Mouse (Mus musculus): Measurements from ENCODE around the gene 1700034J05Rik.

The 1700034J05Rik gene

DNA sequence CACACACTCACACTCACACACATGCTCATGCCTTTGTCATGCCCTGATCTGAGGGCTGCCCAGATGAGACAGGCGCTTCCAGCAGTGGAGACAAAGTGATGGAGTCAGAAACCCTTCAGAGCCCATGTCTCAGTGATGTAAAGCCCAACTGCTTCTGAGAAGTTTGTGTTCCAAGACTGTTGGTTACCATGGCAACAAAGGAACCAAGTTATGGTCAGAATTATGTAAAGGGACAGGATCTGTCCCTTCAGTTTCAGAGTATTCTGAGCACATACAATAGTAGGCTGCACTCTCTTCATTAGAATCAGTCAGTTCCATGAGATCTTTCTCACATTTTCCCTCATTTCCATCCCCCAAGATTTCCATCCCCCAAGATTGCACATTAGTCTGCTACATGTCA lies at the start of gene 1700034J05Rik:
Gene 1700034J05Rik, minus strand, starts transcription at position 165 of the 400 bp plus-strand sequence.
- DNase-seq, result no peak

DNA sequence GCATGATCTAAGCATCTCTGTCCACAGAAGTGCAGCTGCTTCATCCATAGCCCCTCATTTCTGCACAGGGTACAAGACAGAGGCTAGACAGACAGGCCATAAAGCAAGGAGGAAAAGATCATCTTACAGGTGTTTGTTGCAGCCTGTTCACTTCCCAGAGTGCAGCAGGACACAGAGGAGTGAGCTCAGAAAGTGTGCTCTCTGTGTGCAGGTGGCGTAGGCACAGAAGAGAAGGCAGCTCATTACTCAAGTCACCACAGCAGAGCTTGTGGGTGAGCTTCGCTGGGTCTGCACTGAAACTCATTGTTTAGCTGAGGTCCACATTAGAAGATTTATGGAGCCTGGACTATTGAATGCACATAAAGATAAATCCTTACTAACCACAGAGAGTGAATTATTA lies 45.5 kb upstream of the 1700034J05Rik start:
- no peak for DNase-seq

DNA sequence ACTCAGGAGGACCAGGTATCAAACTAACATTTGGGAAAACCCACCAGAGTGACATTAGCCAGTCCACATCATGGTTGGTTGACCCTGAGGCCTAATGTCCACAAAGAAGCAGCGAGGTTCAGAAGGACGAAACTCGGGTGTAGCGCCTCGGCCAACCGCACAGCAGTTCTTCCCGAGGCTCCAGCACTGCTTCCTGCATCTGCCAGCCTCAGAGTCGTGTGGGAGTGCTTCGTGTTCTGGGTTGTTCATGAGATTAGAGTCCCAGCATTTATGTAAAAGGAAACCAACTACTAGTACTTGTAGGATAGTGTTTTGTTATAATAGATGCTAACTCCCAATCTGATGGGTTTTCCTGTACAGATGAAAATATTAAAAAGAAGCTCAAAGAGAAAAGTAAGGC lies 45.1 kb upstream of the 1700034J05Rik start:
- no peak for DNase-seq

DNA sequence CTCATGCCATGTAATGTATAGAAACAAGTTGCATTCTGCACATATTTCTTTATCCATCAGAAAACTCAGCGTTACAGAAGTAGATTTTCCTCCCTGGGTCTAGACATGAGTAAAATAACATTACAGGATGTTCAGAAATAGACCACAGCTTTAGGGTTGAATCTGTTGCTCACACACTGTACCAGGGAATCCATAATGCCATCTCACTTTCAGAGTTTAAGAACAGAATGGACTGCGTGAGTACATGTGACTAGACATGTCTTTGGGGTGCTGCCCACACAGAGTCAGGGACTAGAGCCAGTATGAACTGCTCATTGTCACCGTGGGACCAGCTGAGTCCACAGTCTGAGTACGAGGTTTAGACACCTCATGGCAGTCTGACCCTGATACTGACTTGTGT lies 44.5 kb upstream of the 1700034J05Rik start:
- no peak for DNase-seq

DNA sequence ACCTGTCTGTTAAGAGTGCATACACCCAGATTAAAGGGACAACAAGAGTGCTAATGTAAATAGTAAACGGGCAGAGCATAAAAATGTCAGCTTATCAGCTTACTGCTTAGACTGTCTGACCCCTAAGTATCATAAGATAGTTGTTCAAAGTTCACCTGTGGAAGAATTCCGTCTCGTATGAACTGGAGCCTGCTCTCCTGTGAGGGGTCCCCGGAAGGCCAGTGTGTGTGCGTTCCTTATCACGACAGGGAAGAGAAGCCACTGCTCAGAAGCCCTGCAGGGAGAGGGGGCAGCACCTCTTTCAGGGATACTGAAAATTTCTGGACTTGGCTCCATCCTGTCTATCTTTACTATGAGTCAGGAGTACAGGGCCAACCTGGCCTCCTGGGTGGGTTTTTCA lies 42.8 kb upstream of the 1700034J05Rik start:
- no peak for DNase-seq

DNA sequence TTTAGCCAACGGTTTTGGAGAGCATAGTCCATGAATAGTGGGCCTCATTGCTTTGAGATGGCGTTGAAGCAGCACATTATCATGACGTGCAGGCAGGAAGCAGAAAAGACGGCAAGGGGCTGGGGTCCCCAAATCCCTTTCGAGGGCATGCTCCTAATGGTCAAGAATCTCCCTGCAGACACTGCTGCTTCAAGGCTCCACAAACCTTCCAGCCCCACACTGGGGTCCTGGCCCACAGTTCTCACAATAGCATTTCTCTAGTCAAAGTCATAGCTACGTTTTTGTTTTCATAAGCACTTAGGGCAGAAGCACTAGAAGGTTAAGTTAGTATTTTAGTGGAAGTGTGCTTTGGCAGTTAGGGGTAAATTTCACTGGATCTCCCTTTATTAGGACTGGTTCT lies 41.7 kb upstream of the 1700034J05Rik start:
- DNase-seq, result no peak

DNA sequence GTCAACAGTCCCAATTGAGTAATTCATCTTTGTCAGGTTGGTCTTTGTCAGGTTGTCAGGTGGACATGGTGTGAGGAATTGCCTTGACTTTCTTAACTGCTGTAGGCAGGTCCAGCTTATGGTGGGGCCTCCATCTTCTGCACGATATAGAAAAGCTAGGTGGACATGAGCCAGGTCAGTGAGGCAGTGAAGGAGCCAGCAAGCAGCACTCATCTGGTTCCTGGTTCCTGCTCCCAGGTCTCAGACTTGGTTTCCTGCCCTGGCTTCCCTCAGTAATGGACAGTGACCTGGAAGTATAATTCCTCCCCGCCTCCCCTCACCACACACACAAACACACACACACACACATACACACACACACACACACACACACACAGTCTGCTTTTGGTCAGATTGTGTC lies 41.2 kb upstream of the 1700034J05Rik start:
- DNase-seq, result no peak

DNA sequence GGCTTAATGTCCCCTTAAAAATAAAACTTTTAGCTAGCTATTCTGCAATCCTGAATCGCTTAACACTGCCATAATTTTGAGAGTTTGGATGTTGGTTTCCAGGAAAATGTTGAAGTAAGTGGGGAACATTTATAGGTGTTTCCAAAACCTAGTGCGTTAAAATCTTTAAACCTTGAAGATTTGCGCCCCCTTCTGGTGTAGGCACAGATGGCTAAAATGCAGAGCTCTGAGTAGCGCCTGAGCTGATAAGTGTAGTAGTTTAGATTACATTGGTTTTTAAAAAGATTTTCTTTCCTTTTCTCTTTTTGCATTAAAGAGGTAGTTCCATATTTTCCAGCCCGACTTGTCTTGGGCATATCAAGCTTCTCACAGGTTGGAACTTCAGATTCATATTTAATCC lies 40.0 kb upstream of the 1700034J05Rik start:
- DNase-seq, result peak; percentile 11 to 26

DNA sequence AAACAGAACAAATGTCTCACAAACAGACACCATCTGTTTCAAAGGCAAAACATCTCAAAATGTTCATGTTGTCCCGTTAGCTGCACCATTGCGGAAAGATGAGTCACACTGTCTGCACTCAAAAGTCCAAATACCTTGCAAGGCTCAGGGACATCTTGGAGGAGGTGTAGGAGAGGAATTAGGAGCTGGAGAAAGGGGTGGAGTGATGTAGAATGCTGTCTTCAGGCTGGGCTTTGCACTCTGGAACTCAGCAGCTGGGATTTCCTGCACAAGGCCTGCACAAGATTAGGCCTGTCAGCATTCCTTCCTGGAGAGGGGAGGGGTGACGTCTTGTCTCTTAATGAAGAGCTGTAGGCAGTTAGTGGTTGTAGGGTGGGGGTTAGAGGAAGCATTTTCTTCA lies 30.3 kb upstream of the 1700034J05Rik start:
- DNase-seq, result no peak

DNA sequence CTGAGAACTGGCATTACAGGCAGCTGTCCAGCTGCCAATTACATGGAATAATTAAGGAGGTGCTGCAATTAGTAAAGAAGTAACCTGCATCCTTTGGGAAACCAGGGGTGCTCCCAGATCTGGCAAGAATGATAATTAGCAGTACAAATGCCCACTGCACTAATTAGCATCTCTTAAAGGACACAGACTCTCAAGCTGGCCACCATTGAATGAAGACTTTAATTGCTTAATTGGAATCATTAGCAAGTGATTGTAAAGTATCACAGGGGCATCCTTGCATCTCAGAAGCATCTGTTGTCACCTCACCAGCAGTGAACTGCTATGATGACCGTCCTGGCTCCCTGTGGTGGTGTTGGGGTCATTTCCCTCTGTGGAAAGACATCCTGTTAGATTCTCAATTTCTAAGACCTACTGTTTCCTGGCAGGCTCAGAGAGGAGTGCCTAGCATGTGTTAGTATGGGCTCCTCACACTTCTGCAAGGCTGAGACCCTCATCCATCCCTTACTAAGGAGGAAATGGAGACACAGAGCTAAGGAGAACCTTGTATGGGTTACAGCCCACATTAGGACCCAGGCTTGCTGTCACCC lies 27.1 kb upstream of the 1700034J05Rik start:
- DNase-seq, result no peak

DNA sequence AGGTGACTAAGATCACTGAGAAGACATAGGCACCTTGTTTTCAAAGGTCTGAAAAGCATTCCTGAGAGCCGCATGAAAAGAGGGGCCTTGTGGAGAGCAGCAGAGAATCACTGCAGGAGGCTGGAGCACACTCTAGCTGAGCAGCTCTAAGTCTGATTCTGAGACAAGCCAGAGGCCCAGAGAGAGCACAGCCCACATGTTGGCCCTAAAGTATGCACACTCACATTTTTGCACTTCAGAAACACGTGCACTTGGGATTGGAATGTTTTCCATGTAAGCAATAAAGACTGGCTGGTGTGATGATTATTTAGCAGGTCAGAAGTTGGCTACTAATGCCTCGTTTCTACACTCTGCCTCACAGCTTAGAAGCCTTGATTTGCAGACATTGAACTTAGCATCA lies 25.7 kb upstream of the 1700034J05Rik start:
- no peak for DNase-seq

DNA sequence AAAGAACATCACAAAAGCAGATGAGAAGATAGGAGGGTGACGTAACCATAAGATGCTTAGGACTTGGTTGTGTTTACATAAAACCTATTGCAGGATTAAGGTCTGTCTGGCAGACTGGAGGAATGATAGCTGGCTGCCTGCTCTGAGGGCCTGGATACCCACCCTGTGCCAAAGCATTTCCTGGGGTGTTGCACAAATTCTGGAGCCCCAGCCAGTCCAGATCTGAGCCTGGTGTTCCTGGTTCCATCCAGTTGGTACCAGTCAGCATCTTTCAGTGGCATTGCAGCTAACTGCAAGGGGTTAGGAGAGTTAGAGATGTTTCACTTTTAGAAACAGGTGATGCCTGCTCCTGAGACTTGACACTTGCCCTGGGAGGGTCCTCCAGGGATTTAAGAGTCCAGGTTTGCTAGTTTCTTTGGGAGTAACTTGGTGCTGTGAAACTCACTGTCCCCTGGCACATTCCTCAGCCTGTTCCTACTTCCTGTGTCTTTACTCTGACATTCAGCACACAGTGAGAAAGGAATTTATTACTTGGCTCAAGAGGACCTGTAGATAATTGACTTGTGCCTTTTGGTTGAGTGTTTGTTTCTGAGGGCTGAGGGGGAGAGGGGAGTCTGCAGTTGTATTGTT lies 25.0 kb upstream of the 1700034J05Rik start:
- DNase-seq, result no peak

DNA sequence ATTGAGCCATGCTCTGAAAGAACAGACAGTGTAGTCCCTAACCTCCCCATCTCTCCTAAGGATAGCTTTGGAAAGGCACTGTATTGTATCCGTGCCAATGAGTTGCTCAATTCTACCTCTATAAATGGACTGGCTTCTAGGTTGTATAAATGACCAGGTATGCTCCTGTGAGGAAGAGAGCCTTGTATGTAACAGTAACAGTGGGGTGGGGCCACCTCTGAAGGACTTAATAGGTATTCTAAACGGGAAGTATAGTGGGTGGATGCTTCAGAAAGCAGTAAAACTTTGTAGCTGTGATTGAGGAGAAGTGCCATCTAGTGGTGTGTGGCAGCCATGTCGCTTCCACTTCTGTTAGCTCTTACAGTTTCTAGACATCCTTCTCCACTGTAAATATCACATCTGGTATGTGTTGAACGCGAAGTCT lies 24.5 kb upstream of the 1700034J05Rik start:
- DNase-seq, result no peak

DNA sequence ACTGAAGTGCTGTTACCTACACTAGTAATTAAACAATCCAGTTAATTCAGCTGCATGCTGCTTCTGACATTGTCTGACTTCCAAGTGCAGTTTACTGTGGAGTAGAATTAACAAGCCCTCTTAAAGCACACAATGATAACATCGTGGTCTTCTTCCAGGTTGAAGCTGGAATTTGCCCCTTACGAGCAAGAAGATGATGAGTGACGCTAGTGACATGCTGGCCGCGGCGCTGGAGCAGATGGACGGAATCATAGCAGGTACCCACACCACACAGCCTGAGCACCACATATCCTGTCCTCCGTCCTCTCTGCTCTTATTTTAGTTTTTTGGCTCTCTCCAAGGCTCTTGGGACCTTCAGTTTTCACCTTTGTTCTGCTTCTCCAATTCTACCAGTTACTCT lies 22.2 kb upstream of the 1700034J05Rik start:
- DNase-seq, result no peak

DNA sequence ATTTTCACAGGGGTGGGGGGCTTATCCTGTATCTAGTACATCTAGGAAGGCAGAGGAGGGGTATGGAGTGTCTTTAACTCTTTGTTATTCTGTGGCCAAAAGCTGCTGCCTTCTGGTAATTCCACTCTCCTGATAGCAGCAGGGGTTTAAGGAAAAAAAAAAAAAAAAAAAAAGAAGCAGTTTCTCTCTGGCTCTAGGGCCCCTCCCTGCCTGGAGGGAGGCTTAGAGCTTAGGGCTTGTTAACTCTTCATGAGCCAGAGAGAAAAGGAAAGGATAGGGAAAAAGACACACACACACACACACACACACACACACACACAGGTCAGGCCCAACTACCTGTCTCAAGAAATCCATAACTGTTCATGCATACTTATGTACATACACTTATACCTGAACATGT lies 19.6 kb upstream of the 1700034J05Rik start:
- no peak for DNase-seq

DNA sequence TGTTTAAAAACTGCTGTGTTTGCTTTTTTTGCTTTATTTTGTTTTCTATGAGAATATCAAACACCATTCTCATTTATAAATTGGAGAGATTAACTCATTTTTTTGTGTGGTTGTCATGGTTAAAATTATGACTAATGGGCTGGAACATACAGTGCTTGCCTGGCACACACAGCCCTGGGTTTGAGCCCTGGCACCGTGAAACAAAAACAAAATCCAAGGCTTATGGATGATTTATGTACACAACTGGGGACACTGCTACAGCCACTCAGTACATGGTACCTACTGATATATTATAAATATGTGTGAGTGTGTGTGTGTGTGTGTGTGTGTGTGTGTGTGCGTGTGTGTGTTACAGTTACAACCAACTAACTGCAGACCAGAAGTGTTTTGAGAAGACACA lies 19.2 kb upstream of the 1700034J05Rik start:
- no peak for DNase-seq

DNA sequence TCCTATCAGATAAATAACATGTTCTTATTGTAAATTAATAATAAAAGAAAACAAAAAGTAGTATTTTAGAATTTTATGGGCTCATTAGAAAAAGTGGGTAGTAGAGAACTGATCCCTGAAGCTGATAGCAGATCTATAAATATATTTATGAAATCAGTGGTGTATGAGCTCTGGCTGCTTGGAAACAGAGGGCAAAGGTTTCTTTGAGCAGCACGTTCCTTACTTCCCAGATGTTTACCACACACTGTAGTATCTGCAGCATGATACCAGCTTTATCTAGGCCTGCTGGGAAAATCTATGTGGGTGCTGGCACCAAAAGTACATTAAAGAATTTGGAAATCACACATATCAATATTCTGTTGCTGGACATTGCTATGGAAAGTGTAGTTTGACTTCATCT lies 18.5 kb upstream of the 1700034J05Rik start:
- no peak for DNase-seq

DNA sequence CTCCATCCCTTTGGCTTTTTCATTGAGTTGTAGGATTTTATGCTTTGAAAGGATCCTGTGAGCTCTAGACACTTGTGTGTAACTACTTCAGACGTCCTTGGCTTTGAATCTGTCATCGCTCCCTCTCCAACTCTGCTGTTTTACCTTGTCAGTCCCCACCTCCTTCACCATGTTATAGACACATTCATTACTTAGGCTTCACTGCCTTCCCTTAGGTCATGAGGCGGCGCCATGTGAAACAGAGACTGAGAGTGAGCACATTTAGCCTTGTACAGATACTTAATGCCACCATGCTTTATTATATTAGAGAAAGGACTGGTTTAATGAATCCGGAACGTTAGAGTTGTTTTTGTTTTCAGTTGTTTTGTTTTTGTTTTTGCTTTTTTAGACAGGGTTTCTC lies 17.8 kb upstream of the 1700034J05Rik start:
- DNase-seq, result no peak

DNA sequence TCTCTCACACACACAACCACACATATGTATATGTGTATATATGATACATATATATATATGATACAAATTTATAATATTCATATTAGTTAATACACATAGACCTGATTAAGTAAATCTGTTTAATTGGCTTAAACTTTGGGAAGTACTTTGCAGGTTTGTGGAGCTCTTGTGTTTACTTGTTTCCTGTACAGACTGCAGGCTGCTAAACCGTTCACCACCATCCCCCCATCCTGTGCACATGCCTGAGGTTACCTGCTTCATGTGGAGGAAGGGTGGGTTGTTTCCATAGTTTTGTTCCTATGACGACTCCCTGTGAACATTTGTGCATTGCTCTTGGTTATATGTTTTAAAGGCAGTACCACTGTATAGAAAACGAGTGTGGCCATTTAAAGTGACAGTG lies 17.1 kb upstream of the 1700034J05Rik start:
- no peak for DNase-seq

DNA sequence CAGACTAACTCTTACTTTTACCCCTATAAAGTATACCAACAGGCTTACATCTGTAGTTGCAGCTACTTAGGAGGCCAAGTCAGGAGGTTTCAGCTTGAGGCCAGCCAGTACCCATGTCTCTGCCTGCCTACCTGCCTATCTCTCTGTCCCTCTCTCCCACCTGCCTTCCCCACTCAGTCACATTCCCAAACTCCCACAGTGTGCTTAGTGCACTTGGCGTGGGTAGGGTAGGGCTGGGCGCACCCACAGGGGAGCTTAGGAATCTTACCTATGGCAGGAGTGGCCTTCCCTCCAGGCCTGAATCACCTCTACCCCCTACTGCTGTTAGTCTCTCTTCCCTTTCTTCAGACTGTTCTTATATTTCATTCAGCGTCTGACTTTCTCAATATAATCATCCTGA lies 16.6 kb upstream of the 1700034J05Rik start:
- DNase-seq, result no peak

DNA sequence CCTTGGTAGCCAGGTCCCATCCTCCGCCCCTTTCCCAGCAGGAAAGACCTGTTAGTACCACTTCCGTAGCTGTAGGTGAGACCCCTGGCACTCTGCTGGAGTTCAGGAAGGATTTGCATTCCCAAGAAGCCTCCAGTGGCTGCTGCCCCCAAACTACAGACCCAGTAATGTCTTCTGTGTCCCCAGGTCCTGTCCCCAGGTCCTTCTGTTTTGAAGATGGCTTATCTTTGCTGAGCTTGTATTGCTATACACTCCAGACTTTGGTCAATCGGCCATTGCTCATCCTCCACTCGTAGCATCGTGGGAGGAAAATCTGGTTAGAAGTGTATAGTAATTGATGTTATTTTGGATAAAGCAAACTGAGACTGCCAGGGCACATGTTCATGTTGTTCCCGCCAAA lies 13.6 kb upstream of the 1700034J05Rik start:
- DNase-seq, result no peak

DNA sequence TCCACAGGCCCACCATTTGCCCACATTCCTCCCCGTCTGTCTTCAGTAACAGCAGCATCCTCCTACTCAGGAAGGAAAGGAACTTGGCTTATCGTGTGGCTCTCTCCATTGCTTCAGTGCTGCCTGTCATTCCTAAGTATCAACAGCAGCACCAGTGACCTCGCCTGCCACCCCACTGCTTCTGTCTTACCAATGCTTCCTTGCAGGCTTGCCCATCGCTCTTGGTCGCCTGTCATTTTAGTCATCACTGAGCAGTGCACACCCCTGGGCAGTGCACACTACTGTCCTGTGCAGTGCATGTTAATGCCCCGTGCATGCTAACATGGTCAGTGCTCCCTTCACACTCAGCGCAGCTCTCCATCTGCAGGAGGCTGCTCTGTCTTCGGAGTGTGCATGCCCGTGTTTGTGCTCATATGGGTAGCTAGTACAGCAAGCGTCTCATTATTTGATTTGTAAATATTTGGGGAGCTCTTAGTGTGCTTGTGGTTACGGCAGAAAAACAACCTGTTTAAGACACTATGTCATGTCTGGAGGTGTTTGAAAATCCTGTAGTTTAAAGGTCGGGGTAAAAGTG lies 12.3 kb upstream of the 1700034J05Rik start:
- DNase-seq, result no peak

DNA sequence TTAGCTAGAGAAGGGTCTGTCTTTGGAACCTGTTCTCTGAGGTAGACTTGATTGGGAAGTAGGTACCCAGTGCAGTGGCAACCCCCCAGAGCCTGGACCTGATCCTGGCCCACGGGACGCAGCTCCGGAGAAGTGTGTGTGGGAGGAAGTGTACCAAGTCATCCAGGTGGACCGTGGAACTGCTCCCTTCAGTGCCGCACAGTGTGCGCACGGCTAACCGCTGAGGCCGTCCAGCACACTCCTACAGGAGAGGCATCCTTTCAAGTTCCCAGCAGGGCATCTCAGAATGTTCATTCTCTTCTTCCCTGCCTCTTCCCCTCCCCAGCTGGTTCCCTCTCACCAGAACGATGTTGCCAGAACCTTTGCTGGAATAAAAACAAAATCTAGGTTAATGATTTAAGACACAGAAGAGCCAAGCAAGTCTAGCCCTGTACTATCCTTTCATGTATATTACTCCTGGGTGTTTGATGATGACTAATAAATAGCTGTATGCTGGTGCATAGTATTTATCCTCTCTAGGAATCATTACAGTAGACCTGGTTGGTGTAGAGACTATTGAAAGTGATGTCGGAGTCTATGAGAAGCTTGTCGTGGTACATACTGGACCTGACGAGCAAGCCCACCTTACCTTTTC lies 11.0 kb upstream of the 1700034J05Rik start:
- no peak for DNase-seq

All from thymus, postnatal 36 days (tissue).